Mouse (Mus musculus) retina, postnatal 7 days (tissue): ENCODE measurements at regions not wholly inside any gene's neighbourhood (a gene's known extent, or its start where the extent isn't known, plus 50 kb on each side); places are given as distances from the start of the nearest gene placed in this dataset.

Experiments
- DNase-seq: peaks from one replicate; pipeline ENCODE4 v3.0.0-alpha.2; 2012; ENCODE audit warnings: low read depth, low spot score

DNA sequence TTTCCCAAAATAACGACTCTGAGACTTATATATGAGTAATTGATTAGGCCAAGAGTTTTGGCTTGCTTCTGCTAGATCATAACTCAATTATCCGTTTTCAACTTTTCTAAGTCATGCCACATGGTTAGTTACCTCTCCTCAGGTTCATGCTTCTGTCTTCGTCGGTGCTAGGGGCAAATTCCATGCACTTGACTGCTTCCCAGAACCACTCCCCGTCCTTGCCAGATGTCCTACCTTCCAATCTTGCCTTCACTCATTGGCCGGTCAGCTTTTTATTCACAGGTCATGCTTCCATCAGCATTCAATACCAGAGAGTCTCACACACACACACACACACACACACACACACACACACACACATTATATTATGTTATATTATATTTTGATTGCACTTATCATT is 66.4 kb upstream of the Arhgap32 start:
- no peak for DNase-seq

GRCm38 (mm10) chr9:32053886-32054615 is 61.9 kb upstream of the Arhgap32 start:
- no peak for DNase-seq

DNA sequence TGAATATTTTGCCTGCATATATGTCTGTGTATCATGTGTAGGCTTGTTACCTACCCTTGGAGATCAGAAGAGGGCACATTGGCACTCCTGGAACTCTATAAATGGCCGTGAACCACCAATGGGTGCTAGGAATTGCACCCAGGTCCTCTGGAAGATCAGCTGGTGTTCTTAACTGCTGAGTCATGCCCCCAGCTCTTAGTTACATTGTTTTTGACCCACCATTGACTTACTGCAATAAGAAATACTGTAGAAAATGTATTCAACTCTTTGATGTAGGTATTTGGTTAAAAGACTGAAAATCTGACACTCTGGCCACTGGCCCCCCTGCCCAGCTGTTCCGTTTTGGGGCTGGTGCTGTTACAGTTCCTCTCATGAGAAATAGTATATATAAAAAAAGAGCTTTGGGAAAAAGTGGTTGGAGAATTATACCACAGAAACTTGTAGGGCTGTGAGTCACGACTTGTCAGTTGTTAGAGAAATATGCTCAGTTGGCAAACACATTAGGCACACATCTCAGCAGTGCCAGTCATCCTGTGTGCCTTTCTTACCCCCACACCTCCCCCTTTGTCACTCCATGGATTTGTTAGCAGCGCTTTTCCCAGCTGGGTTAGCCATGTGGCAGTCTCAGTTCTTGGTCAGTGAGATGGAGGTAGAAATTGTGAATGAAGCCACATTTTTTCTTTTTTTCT is 58.4 kb upstream of the Arhgap32 start:
- DNase-seq = no peak

GRCm38 (mm10) chr9:32062740-32063139 is 53.2 kb upstream of the Arhgap32 start:
- no peak for DNase-seq

- DNase-seq = no peak
These were observed 52.4 kb upstream of the Arhgap32 start for GRCm38 (mm10) chr9:32063541-32063940.

GRCm38 (mm10) chr9:32064007-32064550 is 51.9 kb upstream of the Arhgap32 start:
- DNase-seq = no peak
